Mouse (Mus musculus) CH12.LX (cell line): ENCODE measurements around the gene Ccnk.
A peak's percentile ranks its signal among the peaks of the same experiment; 100 is the strongest.

Source experiments
- CTCF ChIP-seq, 2 experiments: IDR thresholded peaks in 1 of 2; conservative IDR thresholded peaks in 1 of 2; 2 replicates each; pipeline ENCODE4 v1.5.1; 2011 to 2012; ENCODE audit warnings: low read depth in 2 of 2, low read length in 2 of 2, improper control_type of control experiment in 1 of 2, inconsistent platforms in 1 of 2, mild to moderate bottlenecking in 1 of 2, moderate library complexity in 1 of 2
- ELF1 ChIP-seq: IDR thresholded peaks from 2 replicates; pipeline ENCODE4 v1.6.1; 2014; ENCODE audit warnings: low read depth, mild to moderate bottlenecking, inconsistent platforms, low read length, improper control_type of control experiment
- GABPA ChIP-seq: IDR thresholded peaks from 2 replicates; pipeline ENCODE4 v1.6.1; 2012; ENCODE audit warnings: low read depth, low read length, improper control_type of control experiment, inconsistent platforms; ENCODE audit not compliant: insufficient replicate concordance
- HCFC1 ChIP-seq: IDR thresholded peaks from 2 replicates; pipeline ENCODE4 v1.6.1; 2012; ENCODE audit warnings: low read depth, mild to moderate bottlenecking, inconsistent platforms, low read length, improper control_type of control experiment
- POLR2A ChIP-seq: IDR thresholded peaks from 2 replicates; pipeline ENCODE4 v1.6.1; 2011; ENCODE audit warnings: low read depth, mild to moderate bottlenecking, improper control_type of control experiment, low read length
- RCOR1 ChIP-seq: conservative IDR thresholded peaks from 2 replicates; pipeline ENCODE4 v1.6.1; 2012; ENCODE audit warnings: low read depth, mild to moderate bottlenecking, inconsistent platforms, low read length, improper control_type of control experiment
- ZC3H11A ChIP-seq: IDR thresholded peaks from 2 replicates; pipeline ENCODE4 v1.6.1; 2012; ENCODE audit warnings: low read depth, mild to moderate bottlenecking, inconsistent platforms, low read length, improper control_type of control experiment

DNA sequence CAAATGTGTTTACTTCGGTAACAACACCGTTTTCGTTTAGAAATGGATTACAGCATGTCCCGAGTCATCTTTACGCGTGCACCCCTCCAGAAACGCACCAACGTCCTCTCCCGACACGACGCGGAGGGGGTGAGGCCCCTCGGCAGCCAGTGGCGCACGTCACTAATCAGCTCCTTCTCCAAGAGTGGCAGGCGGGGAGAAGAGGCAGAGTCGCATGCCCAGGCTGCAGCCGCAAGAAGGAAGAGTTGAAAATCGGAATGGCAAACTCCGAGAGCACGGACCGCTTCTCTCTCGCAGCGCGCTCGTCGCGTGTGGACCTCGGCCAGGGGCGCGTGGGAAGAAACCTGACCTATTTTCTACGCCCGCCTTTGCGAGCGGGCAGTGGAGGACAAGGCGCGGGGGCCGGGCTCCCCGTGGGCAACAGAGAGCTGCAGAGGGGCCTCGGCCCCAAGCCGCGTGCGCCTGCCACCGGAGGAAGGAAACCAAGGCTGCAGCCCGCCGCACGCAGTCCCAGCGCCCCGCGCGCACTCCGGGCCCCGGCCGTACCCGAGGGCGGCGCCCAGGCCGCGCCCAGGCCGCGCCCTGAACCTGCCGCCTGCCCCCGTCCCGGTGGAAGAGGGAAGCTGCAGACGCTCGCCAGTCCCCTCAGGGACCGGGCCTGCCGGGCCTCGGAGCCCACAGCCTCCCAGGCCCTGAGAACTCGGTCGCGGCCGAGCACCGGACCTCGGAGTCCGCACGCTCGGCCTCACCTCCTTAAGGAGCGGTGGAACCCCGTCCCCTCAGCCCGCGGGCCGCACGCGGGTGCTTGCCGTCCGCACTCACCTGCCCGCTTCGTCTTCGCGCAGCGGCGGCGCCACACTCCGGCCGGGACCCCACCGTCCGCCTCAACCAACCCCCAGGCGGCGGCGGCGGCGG, 791 bp upstream of the Ccnk start:
- TF ChIP-seq CTCF (conservative IDR thresholded peaks at IDR 0.05 in 1 of 2, IDR thresholded peaks at IDR 0.05 in 1 of 2; ENCODE audit: low read depth in 2 of 2, low read length in 2 of 2) (no peak), POLR2A (peak; percentile 23; the same call in 1 of the 2 replicates), RCOR1 (no peak), GABPA (no peak), HCFC1 (no peak), ELF1 (no peak), ZC3H11A (no peak)
